ENCODE assay signal across 8 mouse cellular contexts in genomic region chr7:82173540-82173939, GRCm38 (mm10). TPM values are rescaled to one million over a fixed set of nuclear protein-coding genes. Genes with fewer than 3 reads are reported as not detected.
DNase-seq lines count a peak whose midpoint lies in the region; ATAC-seq and TF ChIP-seq lines count a peak whose summit lies in the region.

Sh3gl3 (plus strand) TSS chr7:82173840.

- WGBS in heart, embryonic 12.5 days: 78% methylated on average over 3 of the region's 3 CpGs
- WGBS in hindbrain, embryonic 11.5 days: 82% methylated on average over 3 of the region's 3 CpGs
- 66% methylated on average over 3 of the region's 3 CpGs for WGBS in liver, embryonic 12.5 days (ENCODE audit: insufficient replicate concordance)

- no peak for ATAC-seq in heart, embryonic 12.5 days (ENCODE audit: insufficient number of reproducible peaks, low FRiP score)
- no peak for ATAC-seq in hindbrain, embryonic 11.5 days (ENCODE audit: low FRiP score)
- no peak for ATAC-seq in liver, embryonic 12.5 days

- TF ChIP-seq POLR2A in ES-Bruce4 (IDR thresholded peaks at IDR 0.05; ENCODE audit: insufficient read depth, low read length): no peak

- TF ChIP-seq EP300 in ES-Bruce4 (IDR thresholded peaks at IDR 0.05; ENCODE audit: insufficient read depth, low read depth, low read length): no peak

- H3K9me3 ChIP-seq in heart, embryonic 12.5 days (replicated peaks): peaks cover 9% of the 10 kb centered on the region; the same call in 1 of the 2 replicates
- peaks cover 11% of the 10 kb centered on the region; the same call in 1 of the 2 replicates for H3K9me3 ChIP-seq in ES-Bruce4 (replicated peaks; ENCODE audit: control insufficient read depth, insufficient read depth, low read length, poor library complexity, severe bottlenecking)
- H3K9me3 ChIP-seq in hindbrain, embryonic 11.5 days (ENCODE audit: control insufficient read depth, low read length): no peaks in the 10 kb centered on the region
- H3K9me3 ChIP-seq in liver, embryonic 12.5 days (replicated peaks): no peaks in the 10 kb centered on the region

- peak within 1 kb of the TSS; percentile 60 for H3K9ac ChIP-seq in heart, embryonic 12.5 days
- peak within 1 kb of the TSS; percentile 76; the same call in 1 of the 2 replicates for H3K9ac ChIP-seq in ES-Bruce4 (ENCODE audit: low read depth, poor library complexity, severe bottlenecking)
- peak within 1 kb of the TSS; percentile 65; the same call in 1 of the 2 replicates for H3K9ac ChIP-seq in hindbrain, embryonic 11.5 days (ENCODE audit: low read depth, low read length)
- H3K9ac ChIP-seq in liver, embryonic 12.5 days: no peak within 1 kb of the TSS

- H3K27ac ChIP-seq in heart, embryonic 12.5 days (ENCODE audit: poor library complexity, severe bottlenecking): no peak within 1 kb of the TSS
- no peak within 1 kb of the TSS for H3K27ac ChIP-seq in ES-Bruce4 (ENCODE audit: insufficient read depth, low read length)
- H3K27ac ChIP-seq in hindbrain, embryonic 11.5 days (ENCODE audit: low read depth, low read length): no peak within 1 kb of the TSS
- H3K27ac ChIP-seq in liver, embryonic 12.5 days: no peak within 1 kb of the TSS

- H3K36me3 ChIP-seq in heart, embryonic 12.5 days: no peaks in the 10 kb centered on the region
- H3K36me3 ChIP-seq in ES-Bruce4 (ENCODE audit: control insufficient read depth, insufficient read depth, low read length, poor library complexity, severe bottlenecking): no peaks in the 10 kb centered on the region
- H3K36me3 ChIP-seq in hindbrain, embryonic 11.5 days (ENCODE audit: control insufficient read depth, insufficient read depth, low read length): no peaks in the 10 kb centered on the region
- H3K36me3 ChIP-seq in liver, embryonic 12.5 days: no peaks in the 10 kb centered on the region

- H3K4me2 ChIP-seq in heart, embryonic 12.5 days: peak within 1 kb of the TSS; percentile 95
- H3K4me2 ChIP-seq in hindbrain, embryonic 11.5 days (replicated peaks; ENCODE audit: low read depth, low read length): peak within 1 kb of the TSS; percentile 93
- H3K4me2 ChIP-seq in liver, embryonic 12.5 days: peak within 1 kb of the TSS; percentile 62

- peaks cover 12% of the 10 kb centered on the region; the same call in 1 of the 2 replicates for H3K4me1 ChIP-seq in heart, embryonic 12.5 days (replicated peaks)
- no peaks in the 10 kb centered on the region for H3K4me1 ChIP-seq in ES-Bruce4 (ENCODE audit: control insufficient read depth, insufficient read depth, low read length)
- no peaks in the 10 kb centered on the region for H3K4me1 ChIP-seq in hindbrain, embryonic 11.5 days (replicated peaks; ENCODE audit: control insufficient read depth, insufficient read depth, low read length)
- H3K4me1 ChIP-seq in liver, embryonic 12.5 days: no peaks in the 10 kb centered on the region

- peaks cover 16% of the 10 kb centered on the region for H3K27me3 ChIP-seq in heart, embryonic 12.5 days (replicated peaks)
- no peaks in the 10 kb centered on the region for H3K27me3 ChIP-seq in ES-Bruce4 (ENCODE audit: control insufficient read depth, insufficient read depth, low read length, poor library complexity, severe bottlenecking)
- no peaks in the 10 kb centered on the region for H3K27me3 ChIP-seq in hindbrain, embryonic 11.5 days (ENCODE audit: control insufficient read depth, insufficient read depth, low read length)
- peaks cover 37% of the 10 kb centered on the region for H3K27me3 ChIP-seq in liver, embryonic 12.5 days (replicated peaks)

- H3K4me3 ChIP-seq in heart, embryonic 12.5 days: peak within 1 kb of the TSS; percentile 66
- H3K4me3 ChIP-seq in ES-Bruce4 (ENCODE audit: low read depth, low read length): peak within 1 kb of the TSS; percentile 69
- H3K4me3 ChIP-seq in hindbrain, embryonic 11.5 days (ENCODE audit: low read depth, low read length): peak within 1 kb of the TSS; percentile 67
- peak within 1 kb of the TSS; percentile 54 for H3K4me3 ChIP-seq in liver, embryonic 12.5 days

- TF ChIP-seq CTCF in ES-Bruce4 (IDR thresholded peaks at IDR 0.05; ENCODE audit: low read depth, low read length): no peak

- DNase-seq in heart, postnatal 4 days: no peak
- DNase-seq in hindbrain, embryonic 11.5 days (ENCODE audit: low spot score): no peak
- no peak for DNase-seq in MN1 (ENCODE audit: low spot score)
- no peak for DNase-seq in thymus, adult 18-20 months
- no peak for DNase-seq in cerebellum, adult 11-12 months

RNA-seq across cellular contexts. Expression of gene Sh3gl3, which starts in this region (rescaled TPM):
- polyA plus RNA-seq in heart, embryonic 12.5 days (2016; fragmentation: Nextera tagmentation; extraction: Ambion mirVana): 5.4 and 6.4 TPM in 2 replicates
- total RNA-seq in heart, postnatal 4 days (2021): 1 to 10 TPM; 1.9 to 2.9 TPM
- polyA plus RNA-seq in ES-Bruce4 (2011; ENCODE audit: insufficient read depth, insufficient read length, low read depth, missing spikeins): 16.8 and 20.9 TPM in 2 replicates
- 17.5 and 20.4 TPM in 2 replicates for polyA plus RNA-seq in hindbrain, embryonic 11.5 days (2014; fragmentation: Nextera tagmentation; extraction: Ambion mirVana)
- 1.3 and 1.4 TPM in 2 replicates for polyA plus RNA-seq in liver, embryonic 12.5 days (2016; fragmentation: Nextera tagmentation; extraction: Ambion mirVana)
